Mouse (Mus musculus) limb, embryonic 14.5 days (tissue): ENCODE measurements around the gene Slc35f4. TPM values are rescaled to one million over a fixed set of nuclear protein-coding genes. Genes with fewer than 3 reads are reported as not detected.

ENCODE experiments used
- ATAC-seq: fragments of 200-750 bp; cut with Nextera tagmentation; 2 replicates; pipeline ENCODE4 v1.8.0; 2017; ENCODE audit warnings: low read depth, moderate number of reproducible peaks, moderate TSS enrichment; ENCODE audit not compliant: low FRiP score
- DNase-seq: peaks from one replicate; pipeline ENCODE4 v3.0.0-alpha.2; 2015; ENCODE audit warnings: low spot score
- H3K27ac ChIP-seq: fragments of 300-500 bp; sonication (generic); replicated peaks from 2 replicates; pipeline ENCODE4 v1.5.1; 2014; ENCODE audit warnings: low read depth, mild to moderate bottlenecking, low read length, moderate library complexity, mixed read lengths
- H3K27me3 ChIP-seq: fragments of 300-500 bp; sonication (generic); 2 replicates; pipeline ENCODE4 v1.6.1; 2014; ENCODE audit warnings: low read length, mixed read lengths; ENCODE audit not compliant: control insufficient read depth, insufficient read depth
- H3K36me3 ChIP-seq: fragments of 300-500 bp; sonication (generic); 2 replicates; pipeline ENCODE4 v1.6.1; 2014; ENCODE audit warnings: mild to moderate bottlenecking, low read length, moderate library complexity, mixed read lengths; ENCODE audit not compliant: control insufficient read depth, insufficient read depth
- H3K4me1 ChIP-seq: fragments of 300-500 bp; sonication (generic); 2 replicates; pipeline ENCODE4 v1.6.1; 2014; ENCODE audit warnings: antibody characterized with exemption, low read length, mixed read lengths; ENCODE audit not compliant: control insufficient read depth, insufficient read depth
- H3K4me2 ChIP-seq: fragments of 300-500 bp; sonication (generic); replicated peaks from 2 replicates; pipeline ENCODE4 v1.6.1; 2014; ENCODE audit warnings: low read depth, mild to moderate bottlenecking, low read length, moderate library complexity; ENCODE audit not compliant: severe bottlenecking
- H3K4me3 ChIP-seq: fragments of 300-500 bp; sonication (generic); replicated peaks from 2 replicates; pipeline ENCODE4 v1.5.1; 2014; ENCODE audit warnings: low read length
- H3K9ac ChIP-seq: fragments of 300-500 bp; sonication (generic); 2 replicates; pipeline ENCODE4 v1.6.1; 2014; ENCODE audit warnings: mild to moderate bottlenecking, low read depth, low read length, moderate library complexity; ENCODE audit not compliant: severe bottlenecking
- H3K9me3 ChIP-seq: fragments of 300-500 bp; sonication (generic); 2 replicates; pipeline ENCODE4 v1.6.1; 2016; ENCODE audit warnings: low read length; ENCODE audit not compliant: control insufficient read depth
- POLR2A ChIP-seq: fragments of 200-500 bp; IDR thresholded peaks from 2 replicates; pipeline ENCODE4 v1.8.0; 2012; ENCODE audit warnings: inconsistent platforms, mild to moderate bottlenecking, moderate library complexity, borderline replicate concordance; ENCODE audit not compliant: insufficient read depth, insufficient read length; ENCODE audit errors: extremely low read depth
- WGBS: fragments of 180-500 bp; shearing (Covaris S2); extraction: QIAGEN DNeasy Blood & Tissue Kit; methylation state at CpG from one replicate; pipeline ENCODE4 v1.1.7; 2014; 5-methylcytosine and 5-hydroxymethylcytosine counted together
- polyA plus RNA-seq, 2 experiments: library from polyadenylated mRNA; depleted of rRNA in 1 of 2; stranded (reverse) in 1 of 2; unstranded in 1 of 2; fragments of >200 nt; fragmentation: Nextera tagmentation in 1 of 2; extraction: Ambion mirVana in 1 of 2; gene quantifications; 2 replicates each; pipeline versions ENCODE4 v1.2.1 to v1.2.3; 2012 to 2014

Gene Slc35f4
- polyA plus RNA-seq, 2 experiments: not detected

DNA sequence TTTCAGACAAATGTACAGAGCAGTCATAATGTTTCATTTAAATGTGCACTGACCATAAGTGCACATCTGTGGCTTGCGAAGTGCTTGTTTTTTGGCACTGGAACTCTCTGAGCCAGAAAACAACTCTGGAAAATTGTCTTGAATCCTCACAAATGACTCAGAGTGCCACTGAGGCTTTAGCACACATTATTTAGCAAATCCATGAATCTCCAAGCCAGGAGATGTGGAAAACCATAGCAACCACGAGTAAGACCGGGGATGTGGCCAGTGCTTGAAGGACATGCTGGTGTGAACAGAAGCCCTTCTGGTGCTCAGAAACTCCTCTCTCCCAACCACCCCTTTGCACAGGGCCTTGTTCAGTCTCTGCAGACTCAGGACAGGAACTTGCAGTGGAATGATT lies 33.3 kb downstream of the Slc35f4 start:
- DNase-seq: no peak
- H3K36me3 ChIP-seq: no peaks in the 10 kb centered on the region
- no peak for TF ChIP-seq POLR2A
- no peak overlapping the region for H3K4me2 ChIP-seq
- H3K9me3 ChIP-seq: no peaks in the 10 kb centered on the region
- 66% methylated on average over 3 of the region's 3 CpGs for WGBS
- no peak overlapping the region for H3K4me3 ChIP-seq
- no peak overlapping the region for H3K27ac ChIP-seq
- H3K27me3 ChIP-seq: no peaks in the 10 kb centered on the region
- no peaks in the 10 kb centered on the region for H3K4me1 ChIP-seq
- no peak overlapping the region for H3K9ac ChIP-seq
- no peak for ATAC-seq

DNA sequence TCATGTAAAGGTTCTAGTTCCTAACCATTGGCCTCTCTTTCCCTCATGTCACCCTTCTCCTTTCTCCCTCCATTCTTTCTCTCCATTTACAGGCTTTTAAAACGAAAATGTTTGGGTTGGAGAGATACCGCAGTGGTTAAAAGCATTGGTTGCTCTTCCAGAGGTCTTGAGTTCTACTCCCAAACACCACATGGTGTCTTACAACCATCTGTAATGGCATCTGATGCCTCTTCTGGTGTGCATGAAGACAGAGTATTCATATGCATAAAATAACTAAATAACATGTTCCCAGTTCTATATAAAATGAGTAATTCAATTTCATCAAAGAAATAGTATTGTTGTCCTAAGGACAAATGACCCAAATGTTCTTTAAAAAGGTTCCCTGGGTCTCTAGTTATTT lies 49.2 kb downstream of the Slc35f4 start:
- TF ChIP-seq POLR2A: no peak
- H3K27me3 ChIP-seq: no peaks in the 10 kb centered on the region
- H3K4me1 ChIP-seq: no peaks in the 10 kb centered on the region
- WGBS: 70% methylated on average over 2 of the region's 2 CpGs
- no peak overlapping the region for H3K4me3 ChIP-seq
- ATAC-seq (no peak), DNase-seq (no peak)
- no peaks in the 10 kb centered on the region for H3K36me3 ChIP-seq
- H3K27ac ChIP-seq: no peak overlapping the region
- H3K9me3 ChIP-seq: no peaks in the 10 kb centered on the region
- H3K9ac ChIP-seq: no peak overlapping the region
- no peak overlapping the region for H3K4me2 ChIP-seq

DNA sequence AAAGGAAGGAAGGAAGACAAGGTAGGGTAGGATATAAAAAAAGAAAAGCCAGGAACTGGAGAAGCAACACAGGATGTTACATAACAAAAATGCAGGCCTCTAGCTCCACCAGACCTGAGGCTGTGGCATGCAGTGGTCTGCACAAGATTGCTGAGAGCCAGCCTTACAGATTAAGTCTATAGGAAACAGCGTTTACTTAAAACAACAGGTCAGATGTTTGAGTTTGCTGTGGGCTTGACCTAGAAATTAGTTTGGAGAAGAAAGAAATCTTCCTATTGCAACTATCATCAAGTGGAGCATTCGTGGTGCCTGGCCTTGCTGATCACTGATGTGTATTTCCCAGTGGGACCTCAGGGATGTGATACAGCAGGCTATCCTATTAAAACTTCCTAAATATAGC lies 64.1 kb downstream of the Slc35f4 start:
- Histone ChIP-seq H3K36me3 (no peaks in the 10 kb centered on the region), H3K4me3 (no peak overlapping the region), H3K27ac (no peak overlapping the region), H3K4me2 (no peak overlapping the region), H3K9me3 (no peaks in the 10 kb centered on the region), H3K27me3 (no peaks in the 10 kb centered on the region), H3K9ac (no peak overlapping the region), H3K4me1 (no peaks in the 10 kb centered on the region)
- 76% methylated on average over 2 of the region's 2 CpGs for WGBS
- no peak for TF ChIP-seq POLR2A
- DNase-seq (no peak), ATAC-seq (no peak)

DNA sequence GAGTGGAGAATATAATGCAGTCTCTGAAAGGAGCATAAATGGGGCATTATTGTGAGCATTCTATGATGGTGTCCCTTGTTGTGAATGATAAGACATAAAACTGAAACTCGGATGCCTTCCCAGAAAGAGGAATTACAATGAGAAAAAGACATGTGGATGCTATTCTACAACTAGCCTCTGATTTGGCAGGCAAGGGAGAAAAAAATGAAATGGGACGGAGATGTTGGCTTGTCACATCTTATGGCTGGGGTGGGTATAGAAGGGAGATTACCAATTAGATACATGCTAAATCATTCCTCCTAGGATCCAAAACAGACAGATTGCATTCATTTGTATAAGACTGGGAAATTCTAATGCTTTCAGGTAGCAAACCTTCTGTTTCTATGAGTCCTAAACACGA lies 65.0 kb downstream of the Slc35f4 start:
- no peaks in the 10 kb centered on the region for H3K4me1 ChIP-seq
- no peak overlapping the region for H3K9ac ChIP-seq
- 69% methylated on average over 3 of the region's 3 CpGs for WGBS
- H3K9me3 ChIP-seq: no peaks in the 10 kb centered on the region
- no peaks in the 10 kb centered on the region for H3K36me3 ChIP-seq
- no peak overlapping the region for H3K27ac ChIP-seq
- no peak overlapping the region for H3K4me3 ChIP-seq
- no peak overlapping the region for H3K4me2 ChIP-seq
- no peaks in the 10 kb centered on the region for H3K27me3 ChIP-seq
- TF ChIP-seq POLR2A: no peak
- DNase-seq (no peak), ATAC-seq (no peak)

DNA sequence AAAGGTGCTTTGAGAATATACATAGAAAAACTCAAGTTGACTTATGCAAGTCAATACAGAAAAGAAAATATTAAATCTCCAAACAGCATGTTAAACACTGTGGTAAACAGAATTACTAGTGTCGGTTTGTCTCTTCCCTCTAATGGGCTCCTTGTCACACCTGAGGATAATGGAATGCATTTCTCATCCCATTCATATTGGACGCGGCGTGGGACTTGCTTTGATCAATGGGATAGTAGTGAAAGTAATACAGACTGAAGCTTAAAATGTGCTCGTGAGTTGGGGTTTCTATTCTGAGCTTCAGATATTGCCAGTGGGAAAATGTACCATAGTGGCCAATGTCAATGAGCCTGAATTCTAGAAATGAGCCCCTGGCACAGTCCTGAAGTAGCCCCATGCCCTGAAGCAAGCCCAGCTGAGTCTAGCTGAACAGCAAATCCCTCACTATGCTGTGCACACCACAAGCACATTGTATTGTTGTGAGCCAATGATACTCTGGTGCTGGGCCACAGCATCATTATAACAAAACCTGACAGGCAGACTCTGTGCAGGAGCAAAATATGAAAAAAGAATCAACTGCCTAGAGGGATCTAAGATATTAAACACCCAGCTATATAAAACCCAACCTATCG lies 71.4 kb downstream of the Slc35f4 start:
- H3K9me3 ChIP-seq: no peaks in the 10 kb centered on the region
- no peak overlapping the region for H3K4me3 ChIP-seq
- no peaks in the 10 kb centered on the region for H3K27me3 ChIP-seq
- H3K9ac ChIP-seq: no peak overlapping the region
- DNase-seq: no peak
- 86% methylated on average over 6 of the region's 6 CpGs for WGBS
- H3K27ac ChIP-seq: no peak overlapping the region
- H3K36me3 ChIP-seq: no peaks in the 10 kb centered on the region
- no peak for TF ChIP-seq POLR2A
- H3K4me1 ChIP-seq: no peaks in the 10 kb centered on the region
- ATAC-seq: no peak
- no peak overlapping the region for H3K4me2 ChIP-seq

DNA sequence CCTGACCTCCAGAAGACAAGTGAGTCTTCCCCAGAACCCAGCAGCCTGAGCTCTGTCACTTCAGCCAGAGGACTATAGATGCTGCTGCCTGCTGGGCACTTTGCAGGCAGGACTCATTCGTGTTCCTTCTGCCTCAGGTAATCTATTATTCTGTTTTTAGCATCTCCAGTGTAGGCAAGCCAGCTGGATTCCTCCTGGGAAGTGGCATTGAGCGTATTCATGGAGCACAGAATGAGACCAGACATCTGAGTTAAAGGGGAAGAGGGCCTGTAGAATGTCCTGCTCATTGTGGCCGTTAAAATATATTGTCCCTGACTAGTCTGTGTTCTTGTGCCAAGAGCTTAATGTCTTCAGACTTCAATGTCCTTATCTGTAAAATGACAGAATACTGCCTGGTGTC lies 72.1 kb downstream of the Slc35f4 start:
- no peak for DNase-seq

More for the DNA sequence above, 72.1 kb downstream of the Slc35f4 start:
- no peaks in the 10 kb centered on the region for H3K4me1 ChIP-seq
- H3K9ac ChIP-seq: no peak overlapping the region
- H3K9me3 ChIP-seq: no peaks in the 10 kb centered on the region
- no peaks in the 10 kb centered on the region for H3K27me3 ChIP-seq
- H3K4me2 ChIP-seq: no peak overlapping the region
- no peak overlapping the region for H3K27ac ChIP-seq
- H3K36me3 ChIP-seq: no peaks in the 10 kb centered on the region
- TF ChIP-seq POLR2A: no peak
- no peak overlapping the region for H3K4me3 ChIP-seq
- ATAC-seq: no peak
- 43% methylated on average over 3 of the region's 3 CpGs for WGBS
